Mouse (Mus musculus): Measurements from ENCODE around the gene Gm7247.
"Not testable (repeated sequence)": the region's sequence is repeated elsewhere in the genome, so short reads cannot be mapped to it uniquely, and the experiment has no call there.

The Gm7247 gene

GRCm38 (mm10) chr14:51495781-51496180 is 134.2 kb downstream of the Gm7247 start:
- no peak for DNase-seq (ENCODE audit: low spot score in 2 of 2)

- no peak for DNase-seq (ENCODE audit: low spot score in 2 of 2)
Measured at GRCm38 (mm10) chr14:51496955-51497354, 135.4 kb downstream of the Gm7247 start.

GRCm38 (mm10) chr14:51497958-51498357 is 136.4 kb downstream of the Gm7247 start:
- no peak for DNase-seq (ENCODE audit: low spot score in 2 of 2)

- no peak for DNase-seq (ENCODE audit: low spot score in 2 of 2)
Measured at GRCm38 (mm10) chr14:51499707-51500275, 138.2 kb downstream of the Gm7247 start.

- DNase-seq (ENCODE audit: low spot score in 2 of 2), result no peak
Measured at GRCm38 (mm10) chr14:51500461-51500860, 138.9 kb downstream of the Gm7247 start.

- no peak for DNase-seq (ENCODE audit: low spot score in 2 of 2)
Measured at GRCm38 (mm10) chr14:51507416-51507815, 145.9 kb downstream of the Gm7247 start.

GRCm38 (mm10) chr14:51552490-51552889 is 190.9 kb downstream of the Gm7247 start, which contains the start of gene Gm5622:
Gene Gm5622, plus strand, starts transcription at chr14:51552790.
- no peak for DNase-seq (ENCODE audit: low spot score in 2 of 2)

GRCm38 (mm10) chr14:51573963-51574362 is 212.4 kb downstream of the Gm7247 start, which contains the start of gene Gm17175:
Gene Gm17175, minus strand, starts transcription at chr14:51574063.
- DNase-seq (ENCODE audit: low spot score in 2 of 2), result not testable (repeated sequence)

GRCm38 (mm10) chr14:51592039-51592438 is 230.5 kb downstream of the Gm7247 start, which contains the start of gene Gm17174:
Gene Gm17174, minus strand, starts transcription at chr14:51592139.
- not testable (repeated sequence) for DNase-seq (ENCODE audit: low spot score in 2 of 2)

- no peak for DNase-seq (ENCODE audit: low spot score in 2 of 2)
Measured at GRCm38 (mm10) chr14:51611210-51611609, 249.7 kb downstream of the Gm7247 start, which contains the start of gene Gm17078. Gene Gm17078, minus strand, starts transcription at chr14:51611310.

All from cerebellum, postnatal 4 days (tissue).